Mouse (Mus musculus) ES-E14 (cell line): ENCODE results near the gene Hs2st1. TPM values are rescaled to one million over a fixed set of nuclear protein-coding genes. Genes with fewer than 3 reads are reported as not detected.

Source experiments
- DNase-seq: peaks from one replicate; pipeline ENCODE4 v3.0.0-alpha.2; 2013; ENCODE audit warnings: low read depth, low spot score
- H3K27ac ChIP-seq: 2 replicates; pipeline ENCODE4 v1.5.1; 2012; ENCODE audit warnings: low read depth, mild to moderate bottlenecking, low read length, moderate library complexity, mixed read lengths; ENCODE audit not compliant: poor library complexity, insufficient read depth, severe bottlenecking
- H3K36me3 ChIP-seq: 2 replicates; pipeline ENCODE4 v1.6.1; 2012; ENCODE audit warnings: mild to moderate bottlenecking, low read length, moderate library complexity, mixed read lengths; ENCODE audit not compliant: control insufficient read depth, poor library complexity, insufficient read depth, severe bottlenecking
- H3K4me1 ChIP-seq, 2 experiments: fragments of 150-350 bp in 1 of 2; sonication (generic) in 1 of 2; 2 replicates each; pipeline ENCODE4 v1.6.1; 2012; ENCODE audit warnings: low read length in 2 of 2, mild to moderate bottlenecking in 1 of 2, mixed read lengths in 1 of 2; ENCODE audit not compliant: control insufficient read depth in 2 of 2, insufficient read depth in 2 of 2, poor library complexity in 1 of 2
- H3K4me3 ChIP-seq, 2 experiments: fragments of 150-350 bp in 1 of 2; sonication (generic) in 1 of 2; 2 replicates each; pipeline ENCODE4 v1.5.1; 2012; ENCODE audit warnings: low read length in 2 of 2, low read depth in 1 of 2, mild to moderate bottlenecking in 1 of 2, mixed read lengths in 1 of 2; ENCODE audit not compliant: insufficient read depth in 1 of 2, poor library complexity in 1 of 2, severe bottlenecking in 1 of 2
- H3K9ac ChIP-seq: 2 replicates; pipeline ENCODE4 v1.6.1; 2012; ENCODE audit warnings: low read depth, mild to moderate bottlenecking, low read length, mixed read lengths; ENCODE audit not compliant: poor library complexity, insufficient read depth, severe bottlenecking
- H3K9me3 ChIP-seq: fragments of 150-350 bp; sonication (generic); 2 replicates; pipeline ENCODE4 v1.6.1; 2012; ENCODE audit warnings: low read depth, mild to moderate bottlenecking, low read length; ENCODE audit not compliant: control insufficient read depth, insufficient read depth
- CHD2 ChIP-seq: IDR thresholded peaks from 2 replicates; pipeline ENCODE4 v1.6.1; 2014; ENCODE audit warnings: mild to moderate bottlenecking, low read depth, low read length, inconsistent platforms
- HCFC1 ChIP-seq: IDR thresholded peaks from 2 replicates; pipeline ENCODE4 v1.6.1; 2012; ENCODE audit warnings: low read length, inconsistent platforms, borderline replicate concordance; ENCODE audit not compliant: insufficient read depth
- MAFK ChIP-seq: IDR thresholded peaks from 2 replicates; pipeline ENCODE4 v1.6.1; 2014; ENCODE audit warnings: mild to moderate bottlenecking, low read depth, low read length, inconsistent platforms; ENCODE audit not compliant: insufficient read depth
- ZC3H11A ChIP-seq: IDR thresholded peaks from 2 replicates; pipeline ENCODE4 v1.6.1; 2012; ENCODE audit warnings: low read depth, mild to moderate bottlenecking, inconsistent platforms, low read length, borderline replicate concordance
- ZNF384 ChIP-seq: IDR thresholded peaks from 2 replicates; pipeline ENCODE4 v1.6.1; 2012; ENCODE audit warnings: low read depth, low read length, inconsistent platforms
- in situ Hi-C, 2 experiments: fragments of 600-800 bp; cut with MboI; formaldehyde crosslinking; loops; one replicate each; pipeline ENCODE4 v1.15.1; 2025; ENCODE audit warnings: low sequenced_read_pairs in 2 of 2, inconsistent platforms in 1 of 2; ENCODE audit not compliant: unreplicated experiment in 2 of 2
- total RNA-seq: library from RNA; depleted of rRNA; stranded (reverse); fragments of 300-350 nt; gene quantifications from 2 replicates; pipeline ENCODE4 v1.2.3, GENCODE M21; 2012

Hs2st1 gene
- total RNA-seq, 1 experiment, result 29.9 TPM

- Histone ChIP-seq H3K9ac (no peak overlapping the region), H3K4me1 (peaks cover 0 to 4% of the 10 kb centered on the region in 2 experiments; a peak in 1 of 4 replicates), H3K9me3 (no peaks in the 10 kb centered on the region), H3K36me3 (peaks cover 18% of the 10 kb centered on the region), H3K27ac (no peak overlapping the region), H3K4me3 (no peak overlapping the region)
- TF ChIP-seq HCFC1, result no peak
- TF ChIP-seq MAFK, result no peak
- TF ChIP-seq ZNF384, result no peak
- TF ChIP-seq ZC3H11A, result no peak
- TF ChIP-seq CHD2, result no peak
- in situ Hi-C loops, result no loop called here
- no peak for DNase-seq
Observed at GRCm38 (mm10) chr3:144592992-144593785, 23.2 kb upstream of the Hs2st1 start.

GRCm38 (mm10) chr3:144589189-144589890 lies 19.4 kb upstream of the Hs2st1 start:
- TF ChIP-seq CHD2, result no peak
- no peak overlapping the region for H3K4me3 ChIP-seq
- no peak for DNase-seq
- no peak overlapping the region for H3K27ac ChIP-seq
- H3K9ac ChIP-seq, result no peak overlapping the region
- in situ Hi-C loops, result no loop called here
- no peaks in the 10 kb centered on the region for H3K9me3 ChIP-seq
- peaks cover 1 to 4% of the 10 kb centered on the region in 2 experiments; a peak in 1 of 4 replicates for H3K4me1 ChIP-seq
- peaks cover 21% of the 10 kb centered on the region for H3K36me3 ChIP-seq

- TF ChIP-seq MAFK (no peak), CHD2 (no peak), HCFC1 (no peak), ZC3H11A (no peak), ZNF384 (no peak)
- peaks cover 27% of the 10 kb centered on the region for H3K36me3 ChIP-seq
- H3K4me3 ChIP-seq, result no peak overlapping the region
- no peak for DNase-seq
- peaks cover 1 to 4% of the 10 kb centered on the region in 2 experiments; a peak in 1 of 4 replicates for H3K4me1 ChIP-seq
- H3K9ac ChIP-seq, result no peak overlapping the region
- no peaks in the 10 kb centered on the region for H3K9me3 ChIP-seq
- H3K27ac ChIP-seq, result no peak overlapping the region
- in situ Hi-C loops, result no loop called here
Observed at GRCm38 (mm10) chr3:144586731-144587130, 16.8 kb upstream of the Hs2st1 start.

- no peak for TF ChIP-seq MAFK
- no peak for TF ChIP-seq HCFC1
- TF ChIP-seq ZC3H11A, result no peak
- no peak for TF ChIP-seq ZNF384
- TF ChIP-seq CHD2, result no peak
- Histone ChIP-seq H3K27ac (no peak overlapping the region), H3K9ac (no peak overlapping the region), H3K36me3 (peaks cover 22% of the 10 kb centered on the region; the same call in 1 of the 2 replicates), H3K4me1 (peaks cover 1 to 4% of the 10 kb centered on the region in 2 experiments; a peak in 1 of 4 replicates), H3K4me3 (no peak overlapping the region), H3K9me3 (no peaks in the 10 kb centered on the region)
- in situ Hi-C loops, result no loop called here
- DNase-seq, result no peak
Observed at GRCm38 (mm10) chr3:144584789-144585553, 15.0 kb upstream of the Hs2st1 start.
